Mouse (Mus musculus) left cerebral cortex, adult 11 months (tissue): ENCODE data around the gene Tab1.

Experiments
- DNase-seq: peaks from one replicate; pipeline ENCODE4 v3.0.0; 2022; ENCODE audit warnings: low spot score

Gene Tab1

DNA sequence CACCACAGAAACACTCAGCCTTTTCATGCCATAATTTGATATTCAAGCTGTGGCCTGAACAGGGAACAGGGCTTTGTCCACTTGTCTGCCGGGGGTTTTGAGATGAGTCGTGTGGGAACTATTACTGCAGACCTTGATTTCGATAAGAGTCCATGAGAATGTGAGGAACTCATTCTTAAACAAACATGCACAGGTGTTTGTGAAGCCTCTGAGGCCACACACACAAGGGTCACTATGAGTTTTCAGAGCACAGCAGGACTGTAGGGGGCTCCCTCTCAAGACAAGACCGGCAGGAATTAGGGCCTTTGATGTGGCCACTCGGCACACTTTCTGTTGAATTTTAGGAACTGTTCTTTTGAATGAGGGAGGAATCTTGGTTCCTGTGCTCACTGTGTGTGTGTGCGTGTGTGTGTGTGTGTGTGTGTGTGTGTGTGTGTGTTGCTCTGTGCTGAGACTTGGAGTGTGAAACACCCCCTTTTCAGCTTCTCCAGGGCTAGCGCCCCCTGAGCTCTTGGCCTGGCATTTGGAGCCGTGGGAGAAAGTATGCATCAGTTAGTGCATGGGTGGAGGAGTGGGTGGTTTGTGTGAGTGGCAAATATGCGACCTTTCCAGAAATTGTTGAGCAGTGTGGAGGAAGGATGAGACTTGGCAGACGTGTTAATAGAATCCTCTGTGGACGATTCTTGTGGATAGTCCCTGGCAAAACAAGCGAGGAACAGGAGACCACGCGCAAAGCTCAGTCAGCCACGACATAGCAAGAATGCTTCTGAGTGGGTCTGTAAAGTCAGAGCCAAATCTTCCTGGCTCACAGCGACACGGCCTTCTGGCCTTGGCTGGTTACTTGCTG, 5.2 kb downstream of the Tab1 start:
- peak; percentile 57 for DNase-seq

DNA sequence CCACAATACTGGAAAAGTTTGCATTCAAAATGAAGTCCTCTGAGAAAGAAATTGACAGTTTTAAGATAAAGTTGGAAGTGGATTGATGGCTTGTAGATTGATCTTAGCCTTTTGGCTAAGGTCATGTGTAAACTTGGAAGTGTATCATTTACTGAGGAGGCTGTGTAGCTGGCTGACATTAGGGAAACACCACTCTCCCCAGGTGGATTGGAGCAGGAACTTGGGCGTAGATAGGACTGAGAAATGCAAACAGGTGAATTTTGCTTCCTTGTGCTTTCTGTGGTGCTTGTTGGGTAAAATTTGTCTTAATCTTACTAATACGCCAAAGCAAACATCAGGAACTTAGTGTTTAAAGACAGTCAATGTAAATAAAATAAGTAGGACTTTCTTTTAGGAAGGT, 7.4 kb downstream of the Tab1 start:
- no peak for DNase-seq

DNA sequence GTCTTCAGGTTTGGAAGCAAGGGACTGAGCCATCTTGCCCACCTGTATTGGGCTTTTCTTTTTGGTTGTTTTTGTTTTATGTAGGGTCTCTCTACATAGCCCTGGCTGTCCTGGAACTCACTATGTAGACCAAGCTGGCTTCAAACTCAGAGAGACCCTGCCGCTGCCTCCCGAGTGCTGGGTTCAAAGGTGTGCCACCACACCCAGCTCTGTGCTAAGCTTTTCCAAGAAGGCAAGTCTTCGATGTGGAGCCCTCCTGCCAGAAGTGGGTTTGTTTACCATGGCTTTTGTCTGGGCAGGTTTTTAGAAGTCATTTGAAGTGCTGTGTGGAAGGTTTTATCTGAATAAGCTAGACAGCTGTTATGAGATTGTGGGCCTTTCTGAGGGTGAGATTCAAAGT, 8.0 kb downstream of the Tab1 start:
- no peak for DNase-seq

DNA sequence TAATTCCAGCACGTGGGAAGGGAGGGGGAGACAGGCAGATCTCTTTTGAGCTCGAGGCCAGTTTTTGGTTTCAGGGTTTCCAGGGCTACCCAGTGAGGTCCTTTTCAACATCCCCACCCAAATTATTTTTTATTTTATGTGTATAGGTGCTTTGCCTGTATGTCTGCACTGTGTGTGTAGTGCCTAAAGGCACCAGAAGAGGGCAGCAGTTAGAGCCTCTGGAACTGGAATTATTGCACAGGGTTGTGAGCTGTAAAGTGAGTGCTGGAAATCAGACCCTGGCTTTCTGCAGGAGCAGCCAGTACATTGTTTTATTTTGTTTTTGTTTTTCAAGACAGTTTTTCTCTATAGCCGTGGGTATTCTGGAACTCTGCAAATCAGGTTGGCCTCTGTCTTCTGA, 9.2 kb downstream of the Tab1 start:
- DNase-seq = no peak

DNA sequence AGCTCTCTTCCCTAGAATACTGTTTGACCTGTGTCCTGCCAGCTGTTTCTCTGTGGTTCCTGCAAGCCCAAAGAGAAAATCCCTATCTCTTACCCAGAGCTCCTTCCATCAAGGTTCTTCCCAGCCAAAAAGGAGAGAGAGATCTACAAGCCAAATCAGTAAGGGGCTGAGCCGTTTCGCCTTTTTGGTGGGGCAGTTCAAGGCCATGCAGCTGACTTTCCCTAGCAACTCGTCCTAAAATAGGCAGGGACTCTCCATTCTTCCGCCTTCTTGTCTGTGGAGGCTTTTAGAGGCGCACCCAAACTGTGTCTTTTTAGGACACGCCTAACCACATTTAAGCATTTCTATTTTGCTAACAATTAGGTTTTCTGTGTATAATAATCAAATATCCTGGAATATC, 10.8 kb downstream of the Tab1 start:
- no peak for DNase-seq

DNA sequence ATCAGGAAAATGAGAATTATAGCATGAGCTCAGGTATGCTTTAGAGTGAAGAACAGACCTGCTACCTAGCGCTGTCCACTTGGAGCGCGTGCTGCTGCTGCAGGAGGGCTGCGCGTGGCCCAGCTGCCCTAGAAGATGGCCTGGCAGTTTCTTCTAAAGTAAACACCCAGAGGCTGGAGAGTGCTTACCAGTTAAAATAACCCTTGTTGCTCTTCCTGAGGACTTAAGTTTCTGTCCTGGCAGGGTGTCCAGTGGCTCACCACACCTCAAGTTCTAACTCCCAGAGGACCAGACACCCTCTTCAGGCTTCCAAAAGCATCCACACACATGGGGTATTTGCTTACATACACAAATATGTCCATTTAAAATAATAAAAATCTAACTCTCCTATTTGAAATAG, 12.5 kb downstream of the Tab1 start:
- DNase-seq = no peak

DNA sequence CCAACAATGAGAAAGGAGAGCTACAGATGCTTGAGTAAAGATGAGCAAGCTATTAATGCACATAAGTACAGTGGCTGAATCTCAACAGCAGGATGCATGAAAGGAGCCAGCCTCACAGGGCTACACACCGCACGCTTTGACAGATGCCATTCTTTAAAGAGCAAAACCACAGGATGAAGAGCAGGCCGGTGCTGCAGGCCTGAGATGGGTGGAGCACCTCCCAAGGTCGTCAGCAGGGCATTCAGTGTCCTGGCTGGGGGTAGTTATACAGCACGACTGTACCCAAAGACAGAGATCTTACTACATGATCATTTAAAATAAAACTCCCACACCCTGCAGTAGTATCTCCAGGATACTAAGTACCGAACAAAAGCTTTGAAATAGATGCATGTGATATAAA, 13.2 kb downstream of the Tab1 start:
- DNase-seq = no peak

DNA sequence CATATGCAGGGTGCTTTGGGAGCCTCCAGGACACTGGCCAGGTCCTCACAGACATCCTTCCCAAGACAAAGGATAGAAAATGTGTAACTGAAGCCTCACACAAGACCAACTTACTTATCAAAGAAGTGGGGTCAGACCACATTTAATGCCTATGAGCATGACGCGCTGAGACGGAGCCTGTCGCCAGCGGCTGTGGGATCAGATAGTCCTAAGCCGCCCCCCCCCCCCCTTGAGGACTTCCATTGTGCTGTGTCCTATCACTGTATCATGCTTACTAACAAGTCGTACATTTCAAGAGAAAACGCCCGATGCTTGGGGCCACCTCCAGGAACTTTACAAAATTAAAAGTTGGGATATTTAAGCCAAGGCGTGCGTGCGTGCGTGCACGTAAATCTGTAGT, 14.2 kb downstream of the Tab1 start:
- DNase-seq = no peak

DNA sequence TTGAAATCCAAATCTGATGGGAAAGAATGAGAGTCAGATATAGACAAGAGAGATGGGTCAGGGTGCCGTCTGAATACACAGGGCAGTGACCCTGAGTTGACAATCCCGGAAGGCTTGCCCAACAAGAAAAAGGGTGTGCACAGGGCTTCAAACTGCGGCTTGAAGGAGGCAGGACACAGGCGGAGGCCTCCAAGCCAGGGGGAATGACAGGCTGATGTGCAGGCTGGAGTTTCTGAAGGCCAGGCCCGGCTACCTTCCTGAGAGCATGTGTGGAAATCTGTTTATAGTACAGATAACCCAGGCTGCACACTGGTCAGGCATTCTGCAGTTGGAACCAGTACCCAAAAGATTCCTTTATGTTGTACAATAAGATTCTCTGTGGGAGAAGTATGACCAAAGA, 14.6 kb downstream of the Tab1 start:
- no peak for DNase-seq

DNA sequence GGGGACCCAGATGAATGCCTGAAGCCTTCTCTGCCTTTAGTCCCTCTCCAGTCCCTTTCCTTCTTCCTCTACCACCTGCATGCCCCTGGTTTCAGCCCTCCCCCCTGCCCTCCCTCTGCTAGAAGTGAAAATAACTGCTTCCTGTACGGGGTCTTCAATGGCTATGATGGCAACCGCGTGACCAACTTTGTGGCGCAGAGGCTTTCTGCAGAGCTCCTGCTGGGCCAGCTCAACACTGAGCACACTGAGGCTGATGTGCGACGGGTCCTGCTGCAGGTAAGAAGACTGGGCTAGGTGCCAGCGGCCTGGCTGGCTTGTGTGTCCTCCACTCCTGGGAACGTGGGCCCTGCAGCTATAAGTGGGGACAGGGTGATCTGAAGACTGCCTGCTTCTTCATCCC, 15.6 kb downstream of the Tab1 start:
- no peak for DNase-seq

DNA sequence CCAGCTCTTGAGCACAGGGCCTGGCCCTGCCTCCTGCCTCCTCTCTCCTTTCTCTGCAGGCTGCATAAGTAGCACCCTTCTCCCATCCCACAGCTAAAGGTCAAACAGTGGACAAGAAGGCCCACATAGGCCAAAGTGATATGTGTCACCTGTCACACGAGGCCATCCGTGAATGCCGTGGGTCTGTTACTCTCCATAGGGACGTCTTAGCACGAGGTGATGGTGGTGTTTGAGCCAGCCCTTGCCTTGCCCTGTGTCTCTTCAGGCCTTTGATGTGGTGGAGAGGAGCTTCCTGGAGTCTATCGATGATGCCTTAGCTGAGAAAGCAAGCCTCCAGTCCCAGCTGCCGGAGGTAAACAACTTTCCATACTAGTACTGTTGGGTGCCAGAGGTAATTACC, 16.6 kb downstream of the Tab1 start:
- no peak for DNase-seq

DNA sequence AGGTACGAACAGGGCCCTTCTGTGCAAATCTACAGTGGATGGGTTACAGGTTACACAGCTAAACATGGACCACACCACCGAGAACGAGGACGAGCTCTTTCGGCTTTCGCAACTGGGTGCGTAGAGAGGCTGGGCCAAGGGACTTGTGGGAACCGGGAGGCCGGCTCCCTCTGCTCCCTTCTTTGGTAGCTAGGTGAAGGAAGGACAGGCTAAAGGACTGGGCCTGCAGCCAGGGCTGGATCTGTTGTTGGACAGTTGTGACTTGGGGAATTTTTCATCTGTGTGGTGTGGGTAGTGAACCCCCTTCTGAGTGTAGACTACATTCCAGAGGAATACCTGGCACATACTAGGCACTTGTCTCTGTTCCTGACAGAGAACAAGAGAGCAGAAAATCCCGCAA, 19.7 kb downstream of the Tab1 start:
- no peak for DNase-seq

DNA sequence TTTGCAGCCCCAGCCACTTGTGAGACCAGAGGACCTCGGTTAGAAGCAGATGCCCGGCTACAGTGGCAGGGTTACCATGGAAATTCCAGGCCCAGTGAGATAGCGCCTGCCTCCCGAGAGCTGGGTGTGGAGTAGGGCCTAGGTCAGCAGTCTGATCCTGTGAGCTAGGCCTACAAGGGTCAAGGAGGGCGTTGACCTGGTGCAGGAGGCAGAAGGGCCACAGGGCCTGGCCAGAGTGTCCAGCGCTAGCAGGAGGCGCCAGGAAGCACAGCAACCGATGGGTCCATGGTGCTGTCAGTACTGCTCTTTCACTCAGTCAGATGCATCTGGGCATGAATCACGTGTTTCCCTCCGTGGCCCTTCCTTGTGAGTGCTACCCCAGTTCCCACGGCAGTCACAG, 20.8 kb downstream of the Tab1 start:
- DNase-seq = no peak

DNA sequence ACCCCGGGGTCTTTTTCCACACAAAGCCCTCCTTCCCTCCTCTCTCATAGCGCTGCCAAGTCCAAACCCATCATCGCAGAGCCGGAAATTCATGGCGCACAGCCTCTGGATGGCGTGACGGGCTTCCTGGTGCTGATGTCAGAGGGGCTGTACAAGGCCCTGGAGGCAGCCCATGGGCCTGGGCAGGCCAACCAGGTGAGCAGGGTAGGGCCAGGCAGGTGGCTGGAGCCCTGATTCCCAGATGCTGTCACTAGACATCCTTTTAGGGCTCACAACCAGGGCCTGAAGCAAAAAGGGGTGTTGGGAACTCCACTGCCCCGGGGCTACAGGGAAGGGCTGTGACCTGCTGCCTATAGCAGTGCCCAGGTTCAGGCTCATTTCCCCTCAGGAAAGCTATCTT, 22.8 kb downstream of the Tab1 start:
- DNase-seq = no peak

DNA sequence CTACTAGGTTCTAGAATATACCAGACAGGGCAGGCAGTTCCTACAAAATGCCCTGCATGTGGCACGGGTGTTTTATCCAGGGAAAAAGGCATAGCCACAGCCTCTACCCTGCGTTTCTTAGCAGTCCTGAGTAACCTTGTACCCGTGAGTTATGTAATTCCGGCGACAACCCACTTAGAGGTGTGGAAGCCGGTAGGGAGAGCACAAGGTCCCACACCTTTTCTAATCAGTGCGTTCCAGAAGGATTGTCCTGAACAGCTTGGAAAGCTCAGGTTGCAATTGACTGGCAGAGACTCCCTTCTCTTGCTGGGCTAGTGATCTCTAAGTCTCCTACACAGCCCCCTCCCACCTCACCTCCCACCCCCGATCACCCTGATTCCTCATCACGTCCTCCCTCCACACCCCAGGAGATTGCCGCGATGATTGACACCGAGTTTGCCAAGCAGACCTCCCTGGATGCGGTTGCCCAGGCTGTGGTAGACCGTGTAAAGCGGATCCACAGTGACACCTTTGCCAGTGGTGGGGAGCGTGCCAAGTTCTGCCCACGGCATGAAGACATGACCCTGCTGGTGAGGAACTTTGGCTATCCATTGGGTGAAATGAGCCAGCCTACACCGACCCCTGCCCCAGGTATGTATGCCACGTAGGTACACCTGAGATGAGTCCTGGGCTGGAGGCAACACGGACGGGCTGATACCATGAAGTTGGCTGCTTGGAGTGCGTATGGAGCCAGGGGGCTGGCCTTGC, 24.4 kb downstream of the Tab1 start:
- DNase-seq = no peak

DNA sequence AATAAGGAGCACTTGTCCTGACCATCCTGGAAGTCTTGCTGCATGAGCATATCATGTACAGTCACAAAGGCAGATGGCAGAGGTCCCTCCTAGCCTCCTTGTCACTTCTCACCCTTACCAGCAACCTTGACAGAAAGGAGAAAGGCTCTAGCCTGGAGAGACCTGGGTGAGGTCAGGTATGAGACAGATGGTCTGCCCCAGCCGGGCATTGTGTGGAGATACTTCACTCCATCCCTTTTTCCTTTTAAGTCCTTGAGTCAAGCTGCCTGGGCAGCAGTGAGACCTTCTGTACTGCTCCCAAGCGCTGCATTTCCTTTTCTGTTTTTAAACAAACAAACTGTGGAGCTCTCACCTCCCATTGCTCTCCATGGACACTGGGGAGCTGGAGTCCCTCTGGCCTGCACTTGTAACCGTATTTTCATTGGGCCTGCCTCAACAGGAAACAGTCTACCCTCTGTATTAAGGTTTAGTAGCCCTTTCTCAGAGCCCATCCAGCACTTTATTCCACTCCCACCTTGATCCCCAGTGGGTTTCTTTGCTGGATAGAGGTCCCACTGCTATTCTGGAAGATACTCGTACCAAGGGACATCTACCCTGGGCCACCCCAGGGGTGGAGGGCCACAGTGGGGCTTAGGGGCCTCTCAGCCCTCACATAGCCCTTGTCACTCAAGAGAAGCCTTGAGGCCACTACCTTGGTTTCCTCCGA, 25.2 kb downstream of the Tab1 start:
- DNase-seq = no peak

DNA sequence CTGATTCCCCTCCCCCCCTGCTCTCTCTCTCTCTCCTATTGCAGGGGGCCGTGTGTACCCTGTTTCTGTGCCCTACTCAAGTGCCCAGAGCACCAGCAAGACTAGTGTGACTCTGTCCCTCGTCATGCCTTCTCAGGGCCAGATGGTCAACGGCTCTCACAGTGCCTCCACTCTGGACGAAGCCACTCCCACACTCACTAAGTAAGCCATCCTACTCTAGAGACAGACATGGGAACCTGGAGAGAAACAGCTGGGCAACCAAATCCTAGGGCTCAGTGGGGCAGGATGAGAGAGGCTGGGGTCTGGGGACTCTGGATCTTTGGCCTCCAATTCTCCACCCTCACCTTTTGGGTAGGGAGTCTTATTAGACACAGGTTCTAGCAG, 25.8 kb downstream of the Tab1 start:
- DNase-seq = no peak

DNA sequence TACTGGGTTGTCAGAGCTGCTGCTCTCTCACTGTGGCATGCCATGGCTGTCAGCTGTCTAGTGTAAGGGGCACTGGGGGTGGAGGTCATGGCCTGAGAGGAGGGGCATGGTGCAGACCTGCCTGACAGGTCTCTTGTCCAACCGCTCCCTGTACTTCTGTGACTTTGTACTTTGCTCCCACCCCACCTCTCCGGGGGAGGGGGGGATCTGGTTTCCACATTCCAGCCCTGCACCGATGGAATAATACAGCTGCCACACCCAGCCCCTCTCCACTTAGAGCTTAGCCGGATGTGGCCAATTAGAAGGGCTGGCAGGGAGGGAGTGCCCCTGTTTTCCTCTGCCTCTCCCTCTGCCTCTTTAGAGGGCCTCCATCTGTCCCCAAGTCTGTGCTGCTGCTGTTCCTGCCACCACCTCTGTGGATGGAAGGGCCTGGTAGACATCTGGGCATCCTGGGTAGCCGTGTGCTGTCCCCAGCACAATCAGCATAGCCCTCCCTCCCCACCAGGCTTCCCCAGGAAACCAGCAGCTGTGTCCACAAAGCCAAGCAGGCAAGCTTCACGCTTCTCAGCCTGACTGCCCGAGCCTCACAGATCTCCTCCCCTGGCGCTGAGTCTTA, 26.5 kb downstream of the Tab1 start:
- no peak for DNase-seq

DNA sequence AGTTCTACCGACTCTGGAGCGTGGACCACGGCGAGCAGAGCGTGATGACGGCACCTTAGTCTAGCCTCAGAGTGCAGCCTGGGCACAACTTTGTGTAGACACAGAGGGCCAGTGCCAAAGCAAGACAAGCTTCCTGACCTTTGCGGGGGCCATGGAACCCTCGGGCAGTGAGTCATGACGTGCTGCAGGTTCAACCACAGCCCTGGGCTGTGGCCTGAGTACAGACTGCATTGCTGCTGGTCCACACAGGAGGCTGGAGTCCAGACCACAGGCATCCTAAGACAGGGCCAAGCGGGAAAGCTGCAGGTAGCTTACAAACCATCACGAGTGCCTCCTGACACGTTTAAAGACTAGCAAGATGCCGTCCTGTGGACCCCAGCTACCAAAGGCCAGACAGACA, 27.3 kb downstream of the Tab1 start:
- no peak for DNase-seq

DNA sequence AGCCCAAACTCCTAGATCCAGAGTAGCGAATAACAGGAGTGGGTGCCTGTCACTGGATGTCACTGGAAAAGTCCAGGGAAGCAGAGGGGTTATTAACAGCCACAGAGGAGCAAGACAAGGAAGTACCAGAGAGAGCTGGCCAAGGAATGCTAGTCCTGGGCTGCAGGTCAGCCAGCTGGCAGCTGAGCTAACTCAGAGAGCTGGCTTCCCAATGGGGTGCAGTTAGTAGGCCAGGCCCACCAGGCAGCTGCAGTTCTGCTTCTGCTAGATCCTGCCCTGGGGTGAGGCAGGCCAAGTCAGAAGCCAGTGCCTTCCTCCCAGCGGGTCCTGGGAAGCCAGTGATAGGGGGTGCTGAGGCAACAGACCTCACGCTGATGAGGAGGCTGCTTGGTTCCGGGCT, 27.8 kb downstream of the Tab1 start:
- DNase-seq = no peak

DNA sequence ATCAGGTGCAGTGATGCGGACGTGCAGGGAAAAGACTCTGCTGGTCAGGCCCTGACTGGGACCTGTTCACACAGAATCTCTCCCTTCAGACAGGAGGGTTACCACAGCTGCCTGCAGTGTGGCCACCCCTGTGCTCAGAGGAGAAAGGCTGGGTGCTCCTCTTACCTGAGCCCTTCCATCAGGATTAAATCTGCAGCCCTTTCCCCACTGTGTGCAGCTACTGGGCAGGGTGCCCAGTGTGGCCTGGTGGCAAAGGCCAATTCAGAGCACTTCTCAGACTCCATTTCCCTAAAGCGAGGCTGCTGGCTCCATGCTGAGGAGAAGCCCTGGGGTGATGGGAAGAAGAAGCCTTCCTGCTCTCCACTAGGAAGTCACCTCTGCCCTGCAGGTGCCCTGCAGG, 28.3 kb downstream of the Tab1 start:
- DNase-seq = no peak

DNA sequence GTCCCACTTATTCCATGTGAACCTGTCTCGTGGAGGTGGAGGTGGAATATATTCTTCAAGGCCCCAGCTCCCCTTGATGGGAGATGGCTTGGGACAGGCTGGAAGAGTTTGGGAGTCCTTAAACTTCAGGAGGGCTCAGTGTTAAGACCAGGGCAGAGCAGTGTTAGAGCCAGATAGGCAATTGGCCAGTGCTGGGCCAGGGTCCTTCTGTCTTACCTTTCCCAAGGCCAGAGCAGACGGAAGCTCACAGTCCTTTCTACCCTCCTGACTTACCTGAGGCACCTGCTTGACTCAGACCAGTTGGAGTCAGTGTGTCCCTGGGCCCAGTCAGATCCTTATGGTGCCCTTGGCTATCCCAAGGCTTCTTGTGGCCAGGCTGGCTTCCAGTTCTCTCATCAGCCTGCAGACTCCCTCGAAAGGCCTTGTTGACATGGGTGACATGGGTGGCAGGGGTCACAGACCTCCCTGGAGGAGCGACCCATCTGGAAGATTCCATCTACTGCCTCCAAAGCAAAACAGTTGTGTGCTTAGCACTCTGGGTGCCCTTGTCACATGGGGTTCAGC, 29.6 kb downstream of the Tab1 start:
- DNase-seq = no peak
